Comparison of ENCODE assay signal across 24 mouse cellular contexts in the genomic region with DNA sequence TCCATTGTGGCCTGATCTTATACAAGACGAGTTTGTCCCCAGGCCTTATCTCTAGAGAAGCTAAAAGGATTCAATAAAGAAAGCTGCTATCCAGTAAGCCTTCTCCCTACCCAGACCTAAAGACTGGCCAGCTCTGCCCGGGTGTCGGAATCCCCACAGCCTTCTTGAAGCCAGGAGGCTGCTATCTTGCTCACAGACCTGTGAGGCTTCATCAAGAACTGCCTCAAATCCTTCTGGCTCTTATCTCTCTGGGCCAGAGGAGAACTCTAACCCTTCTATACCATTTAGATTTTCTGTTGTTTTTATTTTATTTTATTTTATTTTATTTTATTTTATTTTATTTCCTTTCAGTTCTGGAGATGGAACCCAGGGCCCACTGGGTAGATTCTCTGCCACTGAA. TPM values are rescaled to one million over a fixed set of nuclear protein-coding genes. Genes with fewer than 3 reads are reported as not detected.
DNase-seq lines count a peak whose midpoint lies in the region; ATAC-seq and TF ChIP-seq lines count a peak whose summit lies in the region.
"Had no signal": no experiment of that assay in that cellular context is flagged by ENCODE, and none has a peak within 500 bp of the region (broad histone marks: within the 10 kb centered on the region; RNA-seq: fewer than 3 reads in every experiment).

No protein-coding gene starts in this region.

- ATAC-seq in G1E (ENCODE audit: extremely low read depth, insufficient number of reproducible peaks, low FRiP score, poor library complexity, severe bottlenecking) = peak; percentile 54
- peak; percentile 34; the same call in 1 of the 2 replicates for ATAC-seq in common myeloid progenitor, adult 5-6 weeks (replicated peaks; ENCODE audit: low read depth, poor library complexity, severe bottlenecking)
- peak; percentile 72 for ATAC-seq in liver, embryonic 14.5 days (ENCODE audit: insufficient read depth)
- peak; percentile 63 for ATAC-seq in megakaryocyte progenitor cell, adult 5-6 weeks (replicated peaks; ENCODE audit: poor library complexity)
- ATAC-seq: midbrain, embryonic 16.5 days had no signal

- H3K4me2 ChIP-seq in liver, embryonic 14.5 days (ENCODE audit: low read depth) = peak overlapping the region; percentile 33
- H3K4me2 ChIP-seq: embryonic facial prominence, embryonic 15.5 days; forebrain, embryonic 12.5 days; hindbrain, embryonic 12.5 days; lung, embryonic 14.5 days had no signal

- H3K9ac ChIP-seq in liver, embryonic 14.5 days (replicated peaks) = no peak overlapping the region; the same call in 1 of the 2 replicates
- H3K9ac ChIP-seq: embryonic facial prominence, embryonic 15.5 days; forebrain, embryonic 12.5 days; hindbrain, embryonic 12.5 days; lung, embryonic 14.5 days had no signal

- H3K27me3 ChIP-seq in G1E (ENCODE audit: insufficient read depth, low read length) = no peaks in the 10 kb centered on the region
- H3K27me3 ChIP-seq in liver, embryonic 14.5 days (ENCODE audit: control insufficient read depth, insufficient read depth, low read length) = no peaks in the 10 kb centered on the region; the same call in 1 of the 2 replicates
- H3K27me3 ChIP-seq: embryonic facial prominence, embryonic 15.5 days; forebrain, embryonic 12.5 days; hindbrain, embryonic 12.5 days had no signal

- no peak overlapping the region for H3K27ac ChIP-seq in liver, embryonic 14.5 days
- H3K27ac ChIP-seq: embryonic facial prominence, embryonic 10.5 days; embryonic facial prominence, embryonic 15.5 days; forebrain, embryonic 12.5 days; hindbrain, embryonic 12.5 days had no signal

- H3K36me3 ChIP-seq in G1E (replicated peaks) = no peaks in the 10 kb centered on the region
- H3K36me3 ChIP-seq in liver, embryonic 14.5 days (replicated peaks; ENCODE audit: control insufficient read depth, insufficient read depth, low read depth) = no peaks in the 10 kb centered on the region
- H3K36me3 ChIP-seq: embryonic facial prominence, embryonic 10.5 days; embryonic facial prominence, embryonic 15.5 days; forebrain, embryonic 12.5 days; heart, embryonic 10.5 days; hindbrain, embryonic 12.5 days had no signal

- 0 out of 2 replicates have a peak, but pooled peaks cover 2% of the 10 kb centered on the region for H3K9me3 ChIP-seq in G1E (replicated peaks)
- no peaks in the 10 kb centered on the region for H3K9me3 ChIP-seq in liver, embryonic 14.5 days (ENCODE audit: control insufficient read depth, low read length)
- H3K9me3 ChIP-seq: embryonic facial prominence, embryonic 10.5 days; embryonic facial prominence, embryonic 15.5 days; forebrain, embryonic 12.5 days; heart, embryonic 10.5 days; hindbrain, embryonic 12.5 days had no signal

- H3K4me3 ChIP-seq in G1E (ENCODE audit: low read depth, low read length) = no peak overlapping the region
- H3K4me3 ChIP-seq in liver, embryonic 14.5 days (ENCODE audit: insufficient read depth in 1 of 2, low read depth in 2 of 2, low read length in 2 of 2) = no peak overlapping the region
- H3K4me3 ChIP-seq: embryonic facial prominence, embryonic 10.5 days; embryonic facial prominence, embryonic 15.5 days; forebrain, embryonic 12.5 days; heart, embryonic 10.5 days; hindbrain, embryonic 12.5 days had no signal

- TF ChIP-seq CTCF in G1E (IDR thresholded peaks at IDR 0.05; ENCODE audit: low read depth, low read length) = no peak
- no peak for TF ChIP-seq CTCF in liver, embryonic 14.5 days (IDR thresholded peaks at IDR 0.05; ENCODE audit: low read depth)

- WGBS in liver, embryonic 14.5 days (ENCODE audit: insufficient replicate concordance) = 13% methylated on average over 3 of the region's 3 CpGs

- no peak for DNase-seq in G1E (ENCODE audit: low spot score)
- DNase-seq in liver, embryonic 14.5 days (ENCODE audit: low read depth in 3 of 3, low spot score in 3 of 3) = peak in 2 of 3 experiments; percentile 62 to 64
- DNase-seq in frontal cortex, adult 2 months (ENCODE audit: extremely low spot score in 1 of 2, low spot score in 1 of 2) = no peak
- no peak for DNase-seq in retina, postnatal 1 day
- DNase-seq in yolk sac, embryonic 10.5 days (ENCODE audit: low spot score) = no peak
- DNase-seq: adrenal gland, postnatal 25 days; cerebellum, adult 2 months; cerebellum, postnatal 14 days; gastrocnemius, postnatal 14 days; heart, postnatal 36 days; kidney, adult 8-10 months; kidney, postnatal 4 days; layer of hippocampus, postnatal 36 days; left cerebral cortex, postnatal 4 days; lung, embryonic 14.5 days; lung, postnatal 14 days had no signal

- peaks cover 90% of the 10 kb centered on the region for H3K4me1 ChIP-seq in G1E (ENCODE audit: insufficient read depth, low read depth, low read length)
- H3K4me1 ChIP-seq in liver, embryonic 14.5 days (replicated peaks; ENCODE audit: control insufficient read depth in 2 of 2, insufficient read depth in 2 of 2, low read length in 1 of 2) = peaks cover 28 to 58% of the 10 kb centered on the region in 2 experiments

- peak; percentile 66; the same call in 1 of the 2 replicates for TF ChIP-seq EP300 in liver, embryonic 14.5 days (IDR thresholded peaks at IDR 0.05; ENCODE audit: low read depth)

RNA-seq across cellular contexts. Expression of a gene that starts 9.8 kb away (rescaled TPM):
- total RNA-seq in G1E (2014; fragmentation: Nextera tagmentation) = 30.8 and 38.9 TPM in 2 replicates
- 17.3 and 20.8 TPM in 2 replicates for total RNA-seq in G1E (2017)
- polyA plus RNA-seq in G1E (2012) = 20.0 and 25.3 TPM in 2 replicates
- total RNA-seq in common myeloid progenitor, adult 5-6 weeks (2017) = 6.1 and 6.7 TPM in 2 replicates
- 3.9 and 4.9 TPM in 2 replicates for polyA plus RNA-seq in liver, embryonic 14.5 days (2012; rRNA removed)
- 13.1 and 13.5 TPM in 2 replicates for polyA plus RNA-seq in liver, embryonic 14.5 days (2014; fragmentation: Nextera tagmentation; extraction: Ambion mirVana)
- total RNA-seq in megakaryocyte progenitor cell, adult 5-6 weeks (2015) = 17.4 and 20.3 TPM in 2 replicates
- 14.1 and 16.0 TPM in 2 replicates for total RNA-seq in megakaryocyte progenitor cell, adult 5-6 weeks (2017)
- polyA plus RNA-seq in frontal cortex, adult 2 months (2012; rRNA removed) = 18.0 and 27.4 TPM in 2 replicates

RNA-seq across cellular contexts. Expression of a gene that starts 52.0 kb away (rescaled TPM):
- 73.0 and 103 TPM in 2 replicates for total RNA-seq in G1E (2014; fragmentation: Nextera tagmentation)
- total RNA-seq in G1E (2017) = 65.5 and 72.3 TPM in 2 replicates
- 15.1 and 16.2 TPM in 2 replicates for polyA plus RNA-seq in G1E (2012)
- total RNA-seq in common myeloid progenitor, adult 5-6 weeks (2017) = 34.6 and 43.3 TPM in 2 replicates
- 9.3 and 11.6 TPM in 2 replicates for polyA plus RNA-seq in liver, embryonic 14.5 days (2012; rRNA removed)
- 15.4 and 16.2 TPM in 2 replicates for polyA plus RNA-seq in liver, embryonic 14.5 days (2014; fragmentation: Nextera tagmentation; extraction: Ambion mirVana)
- 32.2 and 33.3 TPM in 2 replicates for total RNA-seq in megakaryocyte progenitor cell, adult 5-6 weeks (2015)
- 34.7 and 36.3 TPM in 2 replicates for total RNA-seq in megakaryocyte progenitor cell, adult 5-6 weeks (2017)
- polyA plus RNA-seq in frontal cortex, adult 2 months (2012; rRNA removed) = 34.4 and 37.8 TPM in 2 replicates

Comparison
In these comparisons a context has a peak if more than half of its experiments do, and no peak if none do; other contexts are left out.
1. DNase-seq: peak in liver, embryonic 14.5 days (2 of 3); none in G1E (single experiment), frontal cortex, adult 2 months (0 of 2), retina, postnatal 1 day (single experiment) and yolk sac, embryonic 10.5 days (single experiment).
2. Peak in every context shown above with its lines, with median percentiles within 50 percentile points of each other: ATAC-seq.